Mouse (Mus musculus) olfactory bulb, adult 2 months (tissue): ENCODE results near the gene Sun3. TPM values are rescaled to one million over a fixed set of nuclear protein-coding genes. Genes with fewer than 3 reads are reported as not detected.

Source experiments
- H3K27ac ChIP-seq: fragments of 200-500 bp; 2 replicates; pipeline ENCODE4 v1.5.1; 2012; ENCODE audit warnings: low read depth, low read length; ENCODE audit not compliant: insufficient read depth
- H3K4me1 ChIP-seq: fragments of 200-500 bp; 2 replicates; pipeline ENCODE4 v1.6.1; 2012; ENCODE audit warnings: low read length; ENCODE audit not compliant: control insufficient read depth, insufficient read depth
- H3K4me3 ChIP-seq: fragments of 200-500 bp; 2 replicates; pipeline ENCODE4 v1.5.1; 2012; ENCODE audit warnings: mild to moderate bottlenecking, low read depth, low read length, moderate library complexity; ENCODE audit not compliant: insufficient read depth
- CTCF ChIP-seq: fragments of 200-500 bp; IDR thresholded peaks from 2 replicates; pipeline ENCODE4 v1.5.1; 2012; ENCODE audit warnings: low read depth, mild to moderate bottlenecking, low read length, moderate library complexity; ENCODE audit not compliant: insufficient read depth
- POLR2A ChIP-seq: fragments of 200-500 bp; IDR thresholded peaks from 2 replicates; pipeline ENCODE4 v1.6.1; 2012; ENCODE audit warnings: mild to moderate bottlenecking, low read depth, low read length, moderate library complexity; ENCODE audit not compliant: insufficient read depth
- WGBS: fragments of 180-500 bp; shearing (Covaris S2); methylation state at CpG from one replicate; pipeline ENCODE4 v1.1.7; 2018; 5-methylcytosine and 5-hydroxymethylcytosine counted together
- polyA plus RNA-seq: library from polyadenylated mRNA; stranded (reverse); fragments of >200 nt; gene quantifications from 2 replicates; pipeline ENCODE4 v1.2.4, GENCODE M21; 2012; ENCODE audit warnings: low replicate concordance; ENCODE audit not compliant: missing spikeins, insufficient read depth, insufficient read length

Gene Sun3
- not detected in 2 replicates for polyA plus RNA-seq

DNA sequence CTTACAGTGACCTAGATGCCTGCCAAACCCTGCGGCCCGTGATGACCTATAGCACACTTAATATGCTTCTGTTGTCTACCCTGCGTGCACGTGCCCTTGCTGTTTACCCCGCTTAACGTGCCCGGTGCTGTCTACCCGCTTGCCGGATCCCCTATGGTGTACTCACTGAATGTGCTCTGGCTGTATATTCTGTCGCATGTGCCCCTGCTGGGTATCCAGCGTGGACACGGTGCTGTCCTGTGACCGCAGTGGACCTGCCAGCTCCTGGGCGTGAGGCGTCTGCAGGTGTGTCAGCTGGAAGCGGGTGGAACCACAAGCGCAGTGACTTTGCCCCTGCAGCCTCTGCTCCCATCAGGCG, at the start of gene Sun3:
Sun3 (minus strand) TSS at position 289 of the 358 bp plus-strand sequence.
- TF ChIP-seq POLR2A (no peak), CTCF (no peak)
- Histone ChIP-seq H3K4me3 (peak within 1 kb of the TSS; percentile 45), H3K27ac (no peak within 1 kb of the TSS), H3K4me1 (peaks cover 9% of the 10 kb centered on the region)
- under 1% methylated on average over 18 of the region's 18 CpGs for WGBS

- no peaks in the 10 kb centered on the region for H3K4me1 ChIP-seq
Measured at GRCm38 (mm10) chr11:9076444-9076843, 27.7 kb upstream of the Sun3 start.

DNA sequence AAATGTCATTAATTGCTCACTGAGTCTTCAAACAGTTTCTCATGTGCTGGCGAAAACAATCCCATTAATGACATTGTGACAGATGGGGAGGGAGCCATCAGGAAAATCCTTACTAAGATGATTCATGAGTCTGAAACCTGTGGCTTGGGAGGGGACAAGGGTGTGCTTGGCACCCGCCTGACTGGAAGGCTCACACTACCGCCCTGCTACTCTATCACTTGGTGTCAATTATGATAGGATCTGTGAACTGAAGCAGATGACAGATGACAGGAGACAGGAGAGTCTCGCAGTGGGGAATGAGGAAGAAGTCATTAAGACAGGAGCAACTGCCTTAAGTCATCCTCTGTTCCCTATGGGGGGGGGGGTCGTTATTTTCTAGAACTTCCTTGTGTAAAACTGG, 11.7 kb upstream of the Sun3 start:
- H3K4me3 ChIP-seq: no peak overlapping the region
- TF ChIP-seq CTCF (no peak), POLR2A (no peak)
- peaks cover 4% of the 10 kb centered on the region; the same call in 1 of the 2 replicates for H3K4me1 ChIP-seq
- no peak overlapping the region for H3K27ac ChIP-seq
- 78% methylated on average over 5 of the region's 5 CpGs for WGBS

More at GRCm38 (mm10) chr11:9076444-9076843, 27.7 kb upstream of the Sun3 start:
- H3K4me3 ChIP-seq: no peak overlapping the region
- TF ChIP-seq CTCF: no peak
- TF ChIP-seq POLR2A: no peak
- H3K27ac ChIP-seq: no peak overlapping the region
- whole genome bisulfite sequencing: 79% methylated on average over 3 of the region's 3 CpGs

DNA sequence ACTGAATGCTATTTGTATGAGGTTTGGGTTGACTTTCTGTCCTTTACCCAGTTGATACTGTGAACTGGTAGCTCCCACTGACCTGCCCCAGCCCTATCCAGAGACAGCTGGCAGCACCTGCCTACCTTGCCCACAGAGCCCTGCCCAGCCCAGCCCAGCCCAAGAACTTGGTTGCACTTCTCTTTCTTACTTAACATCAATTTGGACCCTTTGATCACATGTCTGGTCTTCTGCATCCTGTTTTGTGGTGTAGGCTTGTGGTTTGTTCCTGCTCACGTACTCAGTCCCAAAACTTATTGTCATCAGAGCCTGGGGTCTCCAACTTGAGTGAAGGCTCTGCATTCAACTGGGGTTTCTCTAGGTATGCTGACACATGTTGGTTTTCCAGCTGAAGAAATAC, 11.2 kb upstream of the Sun3 start:
- 69% methylated on average over 1 of the region's 1 CpGs for WGBS
- TF ChIP-seq POLR2A (no peak), CTCF (no peak)
- Histone ChIP-seq H3K4me1 (peaks cover 4% of the 10 kb centered on the region; the same call in 1 of the 2 replicates), H3K4me3 (no peak overlapping the region), H3K27ac (no peak overlapping the region)

DNA sequence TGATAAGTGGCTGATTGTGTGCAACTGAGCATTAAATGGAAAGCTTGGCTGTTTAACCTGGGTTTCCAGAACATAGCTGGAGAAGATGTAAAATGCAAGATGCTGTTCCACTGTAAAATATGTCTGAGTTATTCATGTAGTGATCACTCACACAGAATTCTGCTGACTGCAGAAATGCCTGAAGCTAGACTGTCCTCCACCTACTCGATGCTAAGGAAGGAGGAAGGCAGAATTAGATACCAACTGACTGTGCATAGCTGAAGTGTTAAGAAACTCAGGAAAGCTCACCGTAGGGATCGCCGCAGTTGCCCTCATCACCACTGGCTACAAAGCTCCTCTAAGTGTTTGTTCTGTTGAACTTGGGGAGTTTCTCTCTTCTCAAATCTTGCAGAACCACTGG, 8.9 kb upstream of the Sun3 start:
- no peak overlapping the region for H3K27ac ChIP-seq
- 88% methylated on average over 4 of the region's 4 CpGs for WGBS
- no peak for TF ChIP-seq POLR2A
- TF ChIP-seq CTCF: no peak

DNA sequence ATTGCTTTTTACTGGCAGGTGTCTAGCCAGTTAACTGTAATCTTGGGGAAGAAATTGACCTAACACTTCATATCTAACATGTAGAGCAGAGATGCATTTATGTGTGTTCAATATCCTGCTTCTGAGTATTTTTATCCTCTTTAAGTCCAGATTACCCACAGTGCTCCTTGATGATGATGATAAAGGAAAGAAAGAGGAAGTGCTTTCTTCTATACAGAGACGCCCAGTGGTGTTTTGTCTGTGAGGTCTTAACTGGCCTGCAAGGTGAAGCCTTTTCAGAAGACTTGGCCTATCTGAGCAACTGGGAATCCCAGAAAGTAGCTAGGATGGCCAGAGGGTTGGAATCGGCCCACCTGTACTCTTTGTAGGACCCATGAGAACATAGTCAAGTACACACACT, 8.1 kb upstream of the Sun3 start:
- H3K27ac ChIP-seq: no peak overlapping the region
- TF ChIP-seq POLR2A (no peak), CTCF (no peak)
- WGBS: 95% methylated on average over 2 of the region's 2 CpGs
- H3K4me1 ChIP-seq: peaks cover 4% of the 10 kb centered on the region; the same call in 1 of the 2 replicates
- H3K4me3 ChIP-seq: no peak overlapping the region

More for the DNA sequence above, 8.9 kb upstream of the Sun3 start:
- Histone ChIP-seq H3K4me3 (no peak overlapping the region), H3K4me1 (peaks cover 4% of the 10 kb centered on the region; the same call in 1 of the 2 replicates)

GRCm38 (mm10) chr11:9051895-9052294, 3.1 kb upstream of the Sun3 start:
- H3K27ac ChIP-seq: no peak overlapping the region
- H3K4me3 ChIP-seq: no peak overlapping the region
- peaks cover 14% of the 10 kb centered on the region for H3K4me1 ChIP-seq
- TF ChIP-seq POLR2A (no peak), CTCF (no peak)
- WGBS: 87% methylated on average over 2 of the region's 2 CpGs

GRCm38 (mm10) chr11:9050241-9050640, 1.4 kb upstream of the Sun3 start:
- H3K4me3 ChIP-seq: no peak overlapping the region
- TF ChIP-seq POLR2A: no peak
- no peak overlapping the region for H3K27ac ChIP-seq
- WGBS: 60% methylated on average over 4 of the region's 4 CpGs
- H3K4me1 ChIP-seq: peaks cover 9% of the 10 kb centered on the region

- Histone ChIP-seq H3K27ac (no peak within 1 kb of the TSS), H3K4me1 (peaks cover 9% of the 10 kb centered on the region)
- WGBS: 4% methylated on average over 21 of the region's 21 CpGs
Measured at GRCm38 (mm10) chr11:9048011-9048702, 634 bp downstream of the Sun3 start, which contains the start of gene Gm11992. Gm11992 (plus strand) TSS chr11:9048594.

More at GRCm38 (mm10) chr11:9048011-9048702, 634 bp downstream of the Sun3 start, which contains the start of gene Gm11992:
- peak within 1 kb of the TSS; percentile 45 for H3K4me3 ChIP-seq
- TF ChIP-seq CTCF (no peak), POLR2A (no peak)
